Mouse (Mus musculus) ZHBTc4 (cell line): ENCODE results near the gene 4931408C20Rik.

Experiments
- DNase-seq: peaks from one replicate; pipeline ENCODE4 v3.0.0-alpha.2; 2011; ENCODE audit warnings: low read depth, low spot score

4931408C20Rik gene

GRCm38 (mm10) chr1:26686842-26687760, at the start of gene 4931408C20Rik:
TSS of gene 4931408C20Rik (minus strand) at chr1:26687460.
- peak; percentile 46 for DNase-seq

DNA sequence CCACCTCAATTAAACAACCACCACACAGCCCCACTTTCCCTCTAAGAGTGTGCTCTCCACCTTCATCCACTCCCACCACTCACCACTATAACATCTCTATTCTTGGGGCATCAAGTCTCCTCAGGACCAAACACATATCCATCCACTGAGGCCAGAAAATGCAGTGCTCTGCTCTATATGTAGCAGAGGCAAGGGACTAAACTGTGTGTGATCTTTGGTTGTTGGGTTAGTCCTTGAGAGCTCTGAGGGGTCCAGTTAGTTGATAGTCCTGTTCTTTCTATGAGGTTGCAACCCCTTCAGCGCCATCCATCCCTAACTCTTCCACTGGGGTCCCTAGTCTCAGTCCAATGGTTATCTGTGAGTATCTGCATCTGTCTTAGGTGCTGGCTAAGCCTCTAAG, 666 bp upstream of the 4931408C20Rik start:
- peak; percentile 5 for DNase-seq

DNA sequence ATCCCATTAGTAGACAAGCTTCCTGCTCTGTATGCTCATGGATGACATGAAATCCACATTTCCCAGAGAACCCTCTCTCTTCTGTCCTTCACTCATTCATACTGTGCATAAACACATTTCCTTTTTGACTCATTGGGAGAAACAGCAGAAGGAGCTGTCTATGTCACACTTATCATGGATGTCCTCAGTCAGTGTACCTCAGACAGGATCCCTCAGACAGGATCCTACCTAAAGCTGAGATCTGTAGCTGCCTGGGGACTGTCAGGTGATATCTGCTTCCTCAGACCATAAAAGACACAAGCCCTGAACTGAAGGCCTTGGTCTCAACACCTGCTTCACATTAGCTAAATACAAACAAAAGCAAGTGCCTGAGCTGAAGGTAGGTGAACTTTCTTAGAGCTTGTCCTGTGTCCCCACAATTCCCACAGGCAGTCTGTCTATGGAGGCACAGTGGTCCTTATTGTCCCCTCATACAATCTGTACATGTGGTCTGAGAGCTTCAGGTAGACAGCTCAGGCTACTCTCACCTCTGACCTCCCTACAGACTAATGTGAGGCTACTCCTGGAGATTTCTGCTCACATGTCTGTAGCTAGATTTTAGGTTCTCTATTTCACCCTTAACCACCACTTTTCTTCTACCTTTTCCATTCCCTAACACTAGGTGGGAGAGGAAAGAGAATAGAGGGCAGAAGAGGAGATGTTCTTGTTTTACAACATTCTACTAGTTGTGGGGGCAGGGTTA, 1.1 kb downstream of the 4931408C20Rik start:
- DNase-seq = peak; percentile 11

GRCm38 (mm10) chr1:26685383-26685782, 1.9 kb downstream of the 4931408C20Rik start:
- DNase-seq = no peak

GRCm38 (mm10) chr1:26649704-26650388, 37.4 kb downstream of the 4931408C20Rik start:
- DNase-seq = no peak

- DNase-seq = no peak
These were observed 51.2 kb downstream of the 4931408C20Rik start for GRCm38 (mm10) chr1:26636051-26636450.
